Mouse (Mus musculus) forebrain, embryonic 11.5 days (tissue): ENCODE results near the gene Cphx3. TPM values are rescaled to one million over a fixed set of nuclear protein-coding genes. Genes with fewer than 3 reads are reported as not detected.
"Not testable (repeated sequence)": the region's sequence is repeated elsewhere in the genome, so short reads cannot be mapped to it uniquely, and the experiment has no call there.

Source experiments
- ATAC-seq: fragments of 200-750 bp; cut with Nextera tagmentation; replicated peaks from 2 replicates; pipeline ENCODE4 v1.8.0; 2017; ENCODE audit warnings: moderate TSS enrichment; ENCODE audit not compliant: low FRiP score
- DNase-seq: peaks from one replicate; pipeline ENCODE4 v3.0.0-alpha.2; 2017; ENCODE audit warnings: low spot score
- H3K27ac ChIP-seq: fragments of 300-500 bp; sonication (generic); 2 replicates; pipeline ENCODE4 v1.5.1; 2014; ENCODE audit warnings: low read depth, low read length
- H3K27me3 ChIP-seq: fragments of 300-500 bp; sonication (generic); 2 replicates; pipeline ENCODE4 v1.6.1; 2014; ENCODE audit warnings: mild to moderate bottlenecking, low read length, mixed read lengths; ENCODE audit not compliant: control insufficient read depth, insufficient read depth
- H3K36me3 ChIP-seq: fragments of 300-500 bp; sonication (generic); 2 replicates; pipeline ENCODE4 v1.6.1; 2014; ENCODE audit warnings: mild to moderate bottlenecking, low read length, moderate library complexity, mixed read lengths; ENCODE audit not compliant: control insufficient read depth, insufficient read depth
- H3K4me1 ChIP-seq: fragments of 300-500 bp; sonication (generic); replicated peaks from 2 replicates; pipeline ENCODE4 v1.6.1; 2014; ENCODE audit warnings: low read length, mixed read lengths; ENCODE audit not compliant: control insufficient read depth, insufficient read depth
- H3K4me2 ChIP-seq: fragments of 300-500 bp; sonication (generic); 2 replicates; pipeline ENCODE4 v1.6.1; 2014; ENCODE audit warnings: low read depth, mild to moderate bottlenecking, low read length, moderate library complexity, mixed read lengths; ENCODE audit not compliant: severe bottlenecking
- H3K4me3 ChIP-seq: fragments of 300-500 bp; sonication (generic); 2 replicates; pipeline ENCODE4 v1.5.1; 2014; ENCODE audit warnings: low read depth, low read length
- H3K9ac ChIP-seq: fragments of 300-500 bp; sonication (generic); 2 replicates; pipeline ENCODE4 v1.6.1; 2014; ENCODE audit warnings: low read length
- H3K9me3 ChIP-seq: fragments of 300-500 bp; sonication (generic); 2 replicates; pipeline ENCODE4 v1.6.1; 2016; ENCODE audit warnings: low read length, mixed read lengths; ENCODE audit not compliant: control insufficient read depth
- WGBS: fragments of 180-500 bp; shearing (Covaris S2); extraction: QIAGEN DNeasy Blood & Tissue Kit; methylation state at CpG from one replicate; pipeline ENCODE4 v1.1.7; 2014; 5-methylcytosine and 5-hydroxymethylcytosine counted together
- polyA plus RNA-seq: library from polyadenylated mRNA; unstranded; fragments of >200 nt; fragmentation: Nextera tagmentation; extraction: Ambion mirVana; gene quantifications from 2 replicates; pipeline ENCODE4 v1.2.1, GENCODE M21; 2014

The Cphx3 gene
- polyA plus RNA-seq, 1 experiment from 2014 or later, result not detected

GRCm38 (mm10) chr14:26066574-26067324, 15.3 kb upstream of the Cphx3 start:
- not testable (repeated sequence) for H3K27me3 ChIP-seq, H3K4me2 ChIP-seq, H3K4me1 ChIP-seq, H3K36me3 ChIP-seq, H3K27ac ChIP-seq, H3K4me3 ChIP-seq, H3K9ac ChIP-seq, DNase-seq, H3K9me3 ChIP-seq
- WGBS, result no CpG with 5 or more reads among the region's 44 CpGs
- peak; percentile 55; the same call in 1 of the 2 replicates for ATAC-seq

GRCm38 (mm10) chr14:26067325-26067633, 14.8 kb upstream of the Cphx3 start, which contains the start of gene Tmem254c:
Tmem254c (minus strand) TSS chr14:26067355.
- DNase-seq, H3K36me3 ChIP-seq, H3K27ac ChIP-seq, H3K9ac ChIP-seq, ATAC-seq, H3K4me1 ChIP-seq, H3K4me2 ChIP-seq, H3K4me3 ChIP-seq, H3K9me3 ChIP-seq, H3K27me3 ChIP-seq: not testable (repeated sequence)
- no CpG with 5 or more reads among the region's 10 CpGs for WGBS

- not testable (repeated sequence) for H3K9ac ChIP-seq, H3K27ac ChIP-seq, H3K27me3 ChIP-seq, H3K36me3 ChIP-seq, DNase-seq, H3K9me3 ChIP-seq, H3K4me3 ChIP-seq, H3K4me1 ChIP-seq, H3K4me2 ChIP-seq, ATAC-seq
- WGBS, result no CpG with 5 or more reads among the region's 5 CpGs
Observed at GRCm38 (mm10) chr14:26076620-26077390, 5.3 kb upstream of the Cphx3 start.

GRCm38 (mm10) chr14:26081216-26081615, 881 bp upstream of the Cphx3 start, which contains the start of gene Cphx2:
Cphx2 (plus strand) TSS chr14:26081516.
- H3K4me3 ChIP-seq, H3K27ac ChIP-seq, H3K9me3 ChIP-seq, H3K36me3 ChIP-seq, DNase-seq, H3K9ac ChIP-seq, H3K4me1 ChIP-seq, H3K4me2 ChIP-seq, ATAC-seq, H3K27me3 ChIP-seq: not testable (repeated sequence)
- WGBS, result no CpG with 5 or more reads among the region's 6 CpGs

GRCm38 (mm10) chr14:26097622-26098021, 15.5 kb downstream of the Cphx3 start:
- H3K4me1 ChIP-seq, H3K4me2 ChIP-seq, H3K36me3 ChIP-seq, ATAC-seq, H3K27me3 ChIP-seq, H3K4me3 ChIP-seq, H3K9me3 ChIP-seq, H3K9ac ChIP-seq, H3K27ac ChIP-seq, DNase-seq: not testable (repeated sequence)
- no CpG with 5 or more reads among the region's 3 CpGs for WGBS

- not testable (repeated sequence) for H3K27me3 ChIP-seq, DNase-seq, H3K36me3 ChIP-seq, H3K9me3 ChIP-seq, H3K4me1 ChIP-seq, H3K27ac ChIP-seq, H3K4me2 ChIP-seq, H3K9ac ChIP-seq, H3K4me3 ChIP-seq
- peak; percentile 27 for ATAC-seq
- WGBS, result no CpG with 5 or more reads among the region's 7 CpGs
Observed at GRCm38 (mm10) chr14:26118150-26118549, 36.1 kb downstream of the Cphx3 start, which contains the start of gene Duxbl2. Duxbl2 (plus strand) TSS chr14:26118349.

- peak; percentile 82 for ATAC-seq
- not testable (repeated sequence) for H3K27me3 ChIP-seq, H3K9me3 ChIP-seq, H3K4me3 ChIP-seq, DNase-seq, H3K9ac ChIP-seq, H3K36me3 ChIP-seq, H3K27ac ChIP-seq, H3K4me2 ChIP-seq, H3K4me1 ChIP-seq
- no CpG with 5 or more reads among the region's 18 CpGs for WGBS
Observed at GRCm38 (mm10) chr14:26118550-26119000, 36.5 kb downstream of the Cphx3 start.

- DNase-seq, H3K27me3 ChIP-seq, H3K4me1 ChIP-seq, ATAC-seq, H3K9me3 ChIP-seq, H3K27ac ChIP-seq, H3K4me3 ChIP-seq, H3K36me3 ChIP-seq, H3K9ac ChIP-seq, H3K4me2 ChIP-seq: not testable (repeated sequence)
- WGBS, result no CpG with 5 or more reads among the region's 7 CpGs
Observed at GRCm38 (mm10) chr14:26119095-26119494, 37.0 kb downstream of the Cphx3 start.
